Mouse (Mus musculus) CH12.LX (cell line): ENCODE measurements around the gene Spa17. TPM values are rescaled to one million over a fixed set of nuclear protein-coding genes. Genes with fewer than 3 reads are reported as not detected.

Experiments used
- DNase-seq: peaks from one replicate; pipeline ENCODE4 v3.0.0-alpha.2; 2013; ENCODE audit errors: extremely low read depth
- H3K27ac ChIP-seq: 2 replicates; pipeline ENCODE4 v1.5.1; 2012; ENCODE audit warnings: low read depth, mild to moderate bottlenecking, control low read depth, moderate library complexity; ENCODE audit not compliant: insufficient read depth
- H3K27me3 ChIP-seq: replicated peaks from 2 replicates; pipeline ENCODE3; 2012; ENCODE audit warnings: inconsistent platforms
- H3K36me3 ChIP-seq, 2 experiments: replicated peaks in 1 of 2; 2 replicates each; pipeline versions ENCODE3 to v1.6.1; 2012; ENCODE audit warnings: inconsistent platforms in 1 of 2, low read length in 1 of 2, mild to moderate bottlenecking in 1 of 2, mixed read lengths in 1 of 2, moderate library complexity in 1 of 2; ENCODE audit not compliant: control insufficient read depth in 1 of 2, insufficient read depth in 1 of 2
- H3K4me1 ChIP-seq, 2 experiments: 2 replicates each; pipeline ENCODE4 v1.6.1; 2012; ENCODE audit warnings: inconsistent platforms in 1 of 2, moderate library complexity in 1 of 2; ENCODE audit not compliant: insufficient read depth in 2 of 2, control insufficient read depth in 1 of 2
- H3K4me2 ChIP-seq: 2 replicates; pipeline ENCODE4 v1.6.1; 2012; ENCODE audit warnings: low read depth, mild to moderate bottlenecking, control low read depth; ENCODE audit not compliant: poor library complexity, insufficient read depth, severe bottlenecking
- H3K4me3 ChIP-seq, 3 experiments: fragments of 150-350 bp in 1 of 3; sonication (generic) in 1 of 3; replicated peaks in 1 of 3; 2 replicates each; pipeline versions ENCODE3 to v1.5.1; 2011 to 2012; ENCODE audit warnings: low read depth in 2 of 3, low read length in 2 of 3, mild to moderate bottlenecking in 2 of 3, moderate library complexity in 2 of 3, control low read depth in 1 of 3, improper control_type of control experiment in 1 of 3, inconsistent platforms in 1 of 3, mixed read lengths in 1 of 3; ENCODE audit not compliant: poor library complexity in 1 of 3
- H3K79me2 ChIP-seq: replicated peaks from 2 replicates; pipeline ENCODE4 v1.6.1; 2012; ENCODE audit warnings: mild to moderate bottlenecking, moderate library complexity; ENCODE audit not compliant: control insufficient read depth, poor library complexity, insufficient read depth, severe bottlenecking; ENCODE audit errors: extremely low read depth
- H3K9ac ChIP-seq: 2 replicates; pipeline ENCODE4 v1.6.1; 2012; ENCODE audit warnings: low read depth, mild to moderate bottlenecking, control low read depth, moderate library complexity; ENCODE audit not compliant: insufficient read depth
- H3K9me3 ChIP-seq: replicated peaks from 2 replicates; pipeline ENCODE3; 2012; ENCODE audit warnings: low read length, inconsistent platforms, mixed read lengths
- BHLHE40 ChIP-seq: IDR thresholded peaks from 2 replicates; pipeline ENCODE4 v1.6.1; 2011; ENCODE audit warnings: mild to moderate bottlenecking, low read depth, low read length, improper control_type of control experiment
- CHD2 ChIP-seq: IDR thresholded peaks from 2 replicates; pipeline ENCODE4 v1.6.1; 2011; ENCODE audit warnings: low read length, improper control_type of control experiment
- ELF1 ChIP-seq: IDR thresholded peaks from 2 replicates; pipeline ENCODE4 v1.6.1; 2014; ENCODE audit warnings: low read depth, mild to moderate bottlenecking, inconsistent platforms, low read length, improper control_type of control experiment
- EP300 ChIP-seq: IDR thresholded peaks from 2 replicates; pipeline ENCODE4 v1.6.1; 2011; ENCODE audit warnings: low read length, improper control_type of control experiment
- ETS1 ChIP-seq: conservative IDR thresholded peaks from 2 replicates; pipeline ENCODE4 v1.6.1; 2012; ENCODE audit warnings: low read depth, mild to moderate bottlenecking, inconsistent platforms, low read length, improper control_type of control experiment, moderate library complexity
- GABPA ChIP-seq: IDR thresholded peaks from 2 replicates; pipeline ENCODE4 v1.6.1; 2012; ENCODE audit warnings: low read depth, low read length, improper control_type of control experiment, inconsistent platforms; ENCODE audit not compliant: insufficient replicate concordance
- IRF4 ChIP-seq: IDR thresholded peaks from 2 replicates; pipeline ENCODE4 v1.6.1; 2014; ENCODE audit warnings: low read depth, mild to moderate bottlenecking, inconsistent platforms, low read length, improper control_type of control experiment
- JUND ChIP-seq: conservative IDR thresholded peaks from 2 replicates; pipeline ENCODE4 v1.6.1; 2011; ENCODE audit warnings: low read depth, low read length, improper control_type of control experiment
- KAT2A ChIP-seq: IDR thresholded peaks from 2 replicates; pipeline ENCODE4 v1.6.1; 2012; ENCODE audit warnings: low read length, improper control_type of control experiment, inconsistent platforms; ENCODE audit not compliant: insufficient replicate concordance
- MAX ChIP-seq: IDR thresholded peaks from 2 replicates; pipeline ENCODE4 v1.6.1; 2011; ENCODE audit warnings: low read length, improper control_type of control experiment
- MAZ ChIP-seq: IDR thresholded peaks from 2 replicates; pipeline ENCODE4 v1.6.1; 2012; ENCODE audit warnings: low read depth, mild to moderate bottlenecking, inconsistent platforms, low read length, improper control_type of control experiment, moderate library complexity
- MEF2A ChIP-seq: IDR thresholded peaks from 2 replicates; pipeline ENCODE4 v1.6.1; 2014; ENCODE audit warnings: low read depth, mild to moderate bottlenecking, inconsistent platforms, low read length, improper control_type of control experiment, borderline replicate concordance
- MYC ChIP-seq: IDR thresholded peaks from 2 replicates; pipeline ENCODE4 v1.6.1; 2011; ENCODE audit warnings: low read depth, mild to moderate bottlenecking, improper control_type of control experiment, low read length
- NRF1 ChIP-seq: IDR thresholded peaks from 2 replicates; pipeline ENCODE4 v1.6.1; 2014; ENCODE audit warnings: low read depth, mild to moderate bottlenecking, inconsistent platforms, low read length, improper control_type of control experiment, moderate library complexity
- PAX5 ChIP-seq: IDR thresholded peaks from 2 replicates; pipeline ENCODE4 v1.6.1; 2012; ENCODE audit warnings: low read length, inconsistent platforms, mixed read lengths
- POLR2A ChIP-seq: IDR thresholded peaks from 2 replicates; pipeline ENCODE4 v1.6.1; 2011; ENCODE audit warnings: low read depth, mild to moderate bottlenecking, improper control_type of control experiment, low read length
- POLR2AphosphoS2 ChIP-seq: IDR thresholded peaks from 2 replicates; pipeline ENCODE4 v1.6.1; 2011; ENCODE audit warnings: low read depth, low read length, improper control_type of control experiment
- RAD21 ChIP-seq: IDR thresholded peaks from 2 replicates; pipeline ENCODE4 v1.6.1; 2011; ENCODE audit warnings: low read depth, mild to moderate bottlenecking, low read length, improper control_type of control experiment, moderate library complexity
- SIN3A ChIP-seq: IDR thresholded peaks from 2 replicates; pipeline ENCODE4 v1.6.1; 2012; ENCODE audit warnings: low read length, improper control_type of control experiment, inconsistent platforms
- SMC3 ChIP-seq: IDR thresholded peaks from 2 replicates; pipeline ENCODE4 v1.6.1; 2011; ENCODE audit warnings: low read depth, low read length, improper control_type of control experiment
- ZC3H11A ChIP-seq: IDR thresholded peaks from 2 replicates; pipeline ENCODE4 v1.6.1; 2012; ENCODE audit warnings: low read depth, mild to moderate bottlenecking, inconsistent platforms, low read length, improper control_type of control experiment
- ZNF384 ChIP-seq: IDR thresholded peaks from 2 replicates; pipeline ENCODE4 v1.6.1; 2012; ENCODE audit warnings: low read depth, low read length, improper control_type of control experiment, inconsistent platforms
- dilution Hi-C: fragments of 300-500 bp; cut with MboI; formaldehyde crosslinking; loops from 2 replicates; pipeline ENCODE4 v1.14.3; 2020; ENCODE audit warnings: low sequenced_read_pairs; ENCODE audit not compliant: extremely low pct_unique_long_range_greater_than_20kb, extremely low pct_ligation_motif_present
- in situ Hi-C: fragments of 300-500 bp; cut with MboI; formaldehyde crosslinking; loops from 3 replicates; pipeline ENCODE4 v1.14.3; 2019; ENCODE audit warnings: low sequenced_read_pairs, low pct_ligation_motif_present, low pct_unique_long_range_greater_than_20kb, mixed read lengths
- polyA plus RNA-seq: library from polyadenylated mRNA; unstranded; fragments of >175 nt; gene quantifications from 2 replicates; pipeline ENCODE4 v1.2.1, GENCODE M21; 2012; ENCODE audit warnings: low read depth; ENCODE audit not compliant: insufficient read length
- total RNA-seq, 2 experiments: library from RNA; depleted of rRNA; stranded (reverse); fragments of 300-350 nt in 1 of 2; fragments of >200 nt in 1 of 2; gene quantifications; 2 replicates each; pipeline ENCODE4 v1.2.3; 2012 to 2014

The Spa17 gene
- total and polyA plus RNA-seq, 3 experiments, result 0.47 to 3.2 (median 1.4) TPM

DNA sequence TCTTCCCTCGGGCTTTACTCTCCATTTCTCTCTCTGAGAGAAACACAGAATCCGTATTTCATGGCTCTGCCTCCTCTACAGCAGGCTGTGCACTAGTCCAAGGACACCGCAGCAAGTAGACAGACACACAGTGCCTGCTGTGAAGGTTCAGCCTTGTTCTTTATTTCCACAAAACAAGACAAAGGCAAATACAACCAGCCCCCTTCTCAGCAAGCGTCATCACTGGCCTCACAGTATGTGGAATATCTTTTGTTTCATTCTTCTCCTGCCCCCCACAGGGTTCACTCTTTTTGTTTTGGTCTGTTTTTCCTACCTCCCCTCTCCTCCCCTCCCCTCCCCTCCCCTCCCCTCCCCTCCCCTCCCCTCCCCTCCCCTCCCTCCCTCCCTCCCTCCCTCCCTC is 15.1 kb upstream of the Spa17 start:
- Histone ChIP-seq H3K27ac (no peak overlapping the region), H3K4me3 (no peak overlapping the region), H3K79me2 (no peaks in the 10 kb centered on the region), H3K36me3 (peaks cover 0 to 19% of the 10 kb centered on the region in 2 experiments), H3K9ac (no peak overlapping the region), H3K27me3 (no peaks in the 10 kb centered on the region), H3K4me1 (peaks cover 15 to 50% of the 10 kb centered on the region in 2 experiments), H3K9me3 (no peaks in the 10 kb centered on the region), H3K4me2 (no peak overlapping the region)
- no peak for DNase-seq
- in situ Hi-C loops (loop anchor here (10.0 kb wide), 2 partner anchors 84 to 204 kb away; no protein-coding TSS in a partner anchor), dilution Hi-C loops (no loop called here)
- TF ChIP-seq MAX (no peak), BHLHE40 (no peak), MAZ (no peak), KAT2A (no peak), NRF1 (no peak), JUND (no peak), SMC3 (no peak), PAX5 (no peak), POLR2AphosphoS2 (no peak)

GRCm38 (mm10) chr9:37627263-37627662 is 13.7 kb upstream of the Spa17 start:
- H3K4me2 ChIP-seq, result no peak overlapping the region
- no peaks in the 10 kb centered on the region for H3K9me3 ChIP-seq
- H3K9ac ChIP-seq, result no peak overlapping the region
- no peak for DNase-seq
- peaks cover 0 to 13% of the 10 kb centered on the region in 2 experiments for H3K36me3 ChIP-seq
- TF ChIP-seq EP300, result no peak
- no peak for TF ChIP-seq MEF2A
- TF ChIP-seq ZNF384, result no peak
- TF ChIP-seq CHD2, result no peak
- no peak for TF ChIP-seq IRF4
- TF ChIP-seq ELF1, result no peak
- no peak for TF ChIP-seq BHLHE40
- TF ChIP-seq POLR2A, result no peak
- TF ChIP-seq ZC3H11A, result no peak
- TF ChIP-seq SIN3A, result no peak
- TF ChIP-seq RAD21, result no peak
- no peak for TF ChIP-seq GABPA
- TF ChIP-seq MAZ, result no peak
- no peak for TF ChIP-seq NRF1
- TF ChIP-seq JUND, result no peak
- no peak for TF ChIP-seq PAX5
- TF ChIP-seq ETS1, result no peak
- TF ChIP-seq MYC, result no peak
- no peak for TF ChIP-seq KAT2A
- in situ Hi-C loops, result loop anchor here (10.0 kb wide), 2 partner anchors 82 to 202 kb away; no protein-coding TSS in a partner anchor
- H3K27ac ChIP-seq, result no peak overlapping the region
- peaks cover 15 to 55% of the 10 kb centered on the region in 2 experiments for H3K4me1 ChIP-seq
- no peaks in the 10 kb centered on the region for H3K27me3 ChIP-seq
- H3K79me2 ChIP-seq, result no peaks in the 10 kb centered on the region
- dilution Hi-C loops, result no loop called here
- H3K4me3 ChIP-seq, result no peak overlapping the region
